Mouse (Mus musculus): ENCODE results near the gene H6pd.

GRCm38 (mm10) chr4:149941067-149941755, 67.6 kb downstream of the H6pd start:
- no peak for TF ChIP-seq CTCF (IDR thresholded peaks at IDR 0.05; ENCODE audit: extremely low read depth, insufficient read depth, low read length)
- TF ChIP-seq POLR2A (IDR thresholded peaks at IDR 0.05; ENCODE audit: extremely low read depth, insufficient read depth, low read length), result no peak
